Mouse (Mus musculus) central nervous system, embryonic 18 days (tissue): Measurements from ENCODE around the gene Dscam. TPM values are rescaled to one million over a fixed set of nuclear protein-coding genes. Genes with fewer than 3 reads are reported as not detected.

Experiments
- polyA plus RNA-seq: library from polyadenylated mRNA; depleted of rRNA; stranded (reverse); fragments of >200 nt; gene quantifications from 2 replicates; pipeline ENCODE4 v1.2.3, GENCODE M21; 2012; rRNA removed

The Dscam gene
- 18.9 and 20.2 TPM in 2 replicates for polyA plus RNA-seq

DNA sequence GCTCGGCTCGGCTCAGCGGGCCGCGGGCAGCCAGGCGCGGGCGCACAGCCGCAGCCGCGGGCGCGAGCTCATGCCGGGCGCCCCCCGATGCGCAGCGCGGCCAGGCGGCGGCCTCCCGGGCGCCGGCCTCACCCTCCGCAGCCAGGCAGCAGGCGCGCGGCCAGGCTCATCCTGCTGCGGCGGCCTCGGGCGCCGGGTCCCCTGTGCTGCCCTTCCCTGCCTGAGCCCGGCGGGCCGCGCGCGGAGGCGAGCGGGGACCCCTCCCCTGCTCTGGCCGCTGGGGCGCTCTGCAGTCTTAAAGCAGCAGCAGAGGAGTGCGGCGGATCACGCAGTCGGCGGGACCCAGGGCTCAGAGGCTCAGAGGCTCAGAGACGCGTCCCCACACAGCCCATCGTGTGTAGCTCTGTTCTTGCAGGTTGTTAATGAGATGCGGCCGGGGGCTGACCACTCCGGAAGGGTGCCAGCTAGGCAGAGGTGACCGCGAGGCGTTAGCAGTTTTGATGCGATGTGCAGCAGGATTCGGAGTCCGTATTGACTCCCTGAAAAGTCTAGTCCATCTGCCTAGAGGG lies at the start of gene Dscam:
TSS of gene Dscam (minus strand) at position 240 of the 569 bp plus-strand sequence.

Other genes starting within 250 kb of the Dscam start
- gene Bace2, start 186.0 kb upstream of the Dscam start, polyA plus RNA-seq = 1.1 and 1.4 TPM in 2 replicates